Mouse (Mus musculus) cerebellum, postnatal 25 days (tissue): ENCODE measurements around the gene Dnm3.

Experiments used
- DNase-seq, 2 experiments: peaks; one replicate each; pipeline ENCODE4 v3.0.0; 2021; ENCODE audit warnings: mixed read lengths in 2 of 2

Gene Dnm3

DNA sequence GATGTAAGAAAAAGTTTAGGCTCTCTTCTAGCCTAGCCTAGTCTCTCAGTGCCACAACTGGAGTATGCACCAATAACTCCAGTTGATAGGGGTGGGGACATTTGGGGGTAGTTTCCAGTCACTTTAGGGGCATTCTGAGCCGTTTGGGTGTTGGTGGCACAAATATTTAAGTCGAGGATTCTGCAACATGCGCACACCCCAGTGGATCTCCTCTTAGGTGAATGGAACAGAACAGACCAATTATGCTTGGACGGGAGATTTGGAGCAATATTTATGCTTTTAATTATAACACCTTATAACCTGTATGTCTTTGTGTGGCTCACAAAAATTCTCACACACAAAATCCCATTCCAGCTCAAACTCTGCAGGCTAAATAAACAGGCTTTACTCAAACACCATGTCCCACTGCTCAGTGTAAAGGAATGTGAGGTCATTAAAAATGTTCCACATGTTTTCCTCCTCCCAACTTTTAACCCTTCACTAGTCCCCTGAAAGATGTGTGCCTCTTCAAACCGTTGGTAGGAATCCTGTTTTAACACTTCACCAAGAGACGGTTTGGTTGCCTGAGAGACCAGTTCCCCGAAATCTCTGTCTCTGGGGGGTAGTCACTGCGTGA is 462.5 kb downstream of the Dnm3 start:
- no peak for DNase-seq

DNA sequence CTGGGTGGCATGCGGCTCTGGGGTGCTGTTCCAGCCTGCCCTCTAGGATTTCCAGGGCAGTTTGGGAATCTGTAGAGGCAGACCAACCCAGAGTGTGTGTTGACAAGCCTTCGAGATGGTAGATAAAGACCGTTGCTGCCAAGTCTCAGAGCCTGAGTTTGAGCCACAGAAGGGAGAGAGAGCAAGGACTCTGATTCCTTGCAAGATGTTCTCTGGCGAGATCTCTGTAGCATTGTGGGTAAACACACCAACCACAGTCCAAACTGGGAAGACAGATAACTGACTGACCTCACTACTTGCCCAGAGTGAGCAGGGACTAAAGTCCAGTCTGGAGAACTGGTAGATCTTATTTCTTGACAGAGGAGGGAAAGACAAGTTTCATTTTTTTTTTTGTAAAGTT is 464.3 kb downstream of the Dnm3 start:
- DNase-seq: no peak

DNA sequence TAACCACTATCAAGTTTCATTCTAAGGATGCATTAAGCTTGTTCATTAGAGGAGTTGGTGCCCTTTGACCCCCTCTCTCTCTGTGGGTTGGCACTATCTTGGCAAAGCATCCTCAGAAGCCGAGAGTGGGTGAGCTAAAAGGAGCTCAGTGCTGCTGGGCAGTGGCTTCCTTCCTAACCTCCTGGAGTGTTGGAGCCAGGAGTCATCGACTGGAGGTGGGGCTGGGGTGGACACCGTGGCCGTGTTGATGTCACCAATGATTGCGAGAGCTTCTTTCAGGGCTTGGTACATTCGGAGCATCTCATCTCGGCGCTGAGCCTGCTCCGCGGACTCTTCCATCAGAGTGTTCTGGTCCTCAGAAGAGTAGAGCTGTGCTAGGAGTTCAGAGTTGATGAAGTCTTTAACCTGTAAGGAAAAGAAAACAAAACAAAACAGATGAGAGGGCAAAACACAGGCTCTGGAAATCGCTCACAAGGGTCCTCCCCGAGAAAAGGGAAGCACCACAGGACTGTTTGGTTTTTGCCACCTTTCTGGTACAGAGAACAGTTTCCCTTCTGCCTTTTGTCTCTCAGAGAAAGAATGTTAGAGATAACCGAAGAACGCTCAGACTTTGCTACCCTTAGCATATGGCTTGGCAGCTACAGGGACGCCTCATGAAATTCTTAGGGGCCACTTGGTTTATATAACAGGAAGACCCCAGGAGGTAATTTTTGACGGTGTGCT is 466.1 kb downstream of the Dnm3 start:
- no peak for DNase-seq

DNA sequence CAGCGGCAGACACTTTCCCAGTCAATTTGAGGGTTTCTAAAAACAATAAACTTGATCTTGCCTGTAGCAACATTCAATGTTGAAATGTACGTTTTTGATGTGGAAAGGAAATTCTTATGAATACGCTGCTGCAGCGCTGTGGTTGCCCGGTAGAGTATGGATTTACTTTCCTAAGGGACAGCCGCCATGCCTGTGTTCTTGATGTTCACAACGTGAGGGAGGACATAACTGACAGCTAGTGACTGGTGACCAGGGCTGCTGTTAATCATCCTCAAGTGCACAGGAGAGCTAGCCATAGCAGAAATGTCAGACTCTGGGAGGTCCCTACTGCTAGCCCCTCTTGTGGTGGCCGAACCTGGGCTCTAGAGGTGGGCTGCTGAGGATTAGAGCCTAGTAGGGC is 468.7 kb downstream of the Dnm3 start:
- no peak for DNase-seq

DNA sequence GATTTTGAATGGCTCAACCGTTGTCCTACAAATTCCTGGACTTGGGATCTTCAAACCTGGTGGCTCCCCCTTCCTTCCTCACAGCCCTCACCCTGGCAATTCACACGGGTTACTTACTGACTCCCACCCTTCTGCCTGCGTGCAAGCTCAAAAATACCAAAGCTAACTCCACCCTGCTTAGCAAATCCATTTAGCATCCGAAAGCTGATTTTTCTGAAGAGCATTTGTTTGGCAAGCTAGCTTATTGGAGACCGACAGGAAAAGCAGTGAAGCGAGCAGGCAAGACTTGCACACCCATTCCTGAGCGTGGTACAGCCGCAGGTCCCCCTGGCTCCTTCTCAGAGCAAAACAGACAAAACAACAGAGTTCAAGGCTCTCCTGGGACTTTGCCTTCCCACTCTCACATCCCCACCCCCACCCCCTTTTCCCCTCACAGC is 469.2 kb downstream of the Dnm3 start:
- no peak for DNase-seq

DNA sequence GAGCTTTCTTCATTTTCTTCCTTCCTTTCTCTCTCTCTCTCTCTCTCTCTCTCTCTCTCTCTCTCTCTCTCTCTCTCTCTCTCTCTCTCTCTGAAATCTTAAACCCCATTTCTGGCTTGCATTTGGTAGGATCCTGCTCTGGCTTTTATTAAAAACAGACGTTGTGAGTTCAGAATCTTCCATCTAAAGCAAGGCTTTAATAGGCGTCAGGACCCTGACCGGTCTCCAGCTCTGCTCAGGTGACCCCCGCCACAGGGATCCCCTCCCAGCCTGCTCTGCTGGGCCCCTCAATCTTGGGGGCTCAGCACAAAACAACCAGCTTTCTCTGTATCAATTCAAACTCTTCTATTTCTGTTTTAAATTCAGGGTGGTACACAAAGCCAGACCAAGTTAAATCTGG is 469.6 kb downstream of the Dnm3 start:
- DNase-seq: no peak

DNA sequence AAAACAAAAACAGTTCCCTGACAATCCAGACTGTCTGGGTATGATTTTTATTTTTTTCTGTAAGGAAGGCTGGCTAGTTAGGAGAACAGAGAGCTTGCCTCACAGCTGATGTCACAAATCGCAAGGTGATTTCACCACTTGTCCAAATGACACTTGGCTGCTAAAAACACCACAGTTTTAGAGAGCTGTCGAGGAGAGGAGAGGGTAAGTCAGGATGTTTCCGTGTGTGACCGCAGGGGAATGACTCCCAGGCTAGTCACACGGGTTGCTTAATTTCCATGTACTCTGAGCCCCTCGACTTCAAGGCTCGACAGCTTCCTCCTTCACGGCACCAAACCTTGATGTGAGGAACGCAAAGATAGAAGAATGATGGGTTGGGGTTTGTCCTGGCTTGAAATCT is 471.7 kb downstream of the Dnm3 start:
- DNase-seq: no peak

DNA sequence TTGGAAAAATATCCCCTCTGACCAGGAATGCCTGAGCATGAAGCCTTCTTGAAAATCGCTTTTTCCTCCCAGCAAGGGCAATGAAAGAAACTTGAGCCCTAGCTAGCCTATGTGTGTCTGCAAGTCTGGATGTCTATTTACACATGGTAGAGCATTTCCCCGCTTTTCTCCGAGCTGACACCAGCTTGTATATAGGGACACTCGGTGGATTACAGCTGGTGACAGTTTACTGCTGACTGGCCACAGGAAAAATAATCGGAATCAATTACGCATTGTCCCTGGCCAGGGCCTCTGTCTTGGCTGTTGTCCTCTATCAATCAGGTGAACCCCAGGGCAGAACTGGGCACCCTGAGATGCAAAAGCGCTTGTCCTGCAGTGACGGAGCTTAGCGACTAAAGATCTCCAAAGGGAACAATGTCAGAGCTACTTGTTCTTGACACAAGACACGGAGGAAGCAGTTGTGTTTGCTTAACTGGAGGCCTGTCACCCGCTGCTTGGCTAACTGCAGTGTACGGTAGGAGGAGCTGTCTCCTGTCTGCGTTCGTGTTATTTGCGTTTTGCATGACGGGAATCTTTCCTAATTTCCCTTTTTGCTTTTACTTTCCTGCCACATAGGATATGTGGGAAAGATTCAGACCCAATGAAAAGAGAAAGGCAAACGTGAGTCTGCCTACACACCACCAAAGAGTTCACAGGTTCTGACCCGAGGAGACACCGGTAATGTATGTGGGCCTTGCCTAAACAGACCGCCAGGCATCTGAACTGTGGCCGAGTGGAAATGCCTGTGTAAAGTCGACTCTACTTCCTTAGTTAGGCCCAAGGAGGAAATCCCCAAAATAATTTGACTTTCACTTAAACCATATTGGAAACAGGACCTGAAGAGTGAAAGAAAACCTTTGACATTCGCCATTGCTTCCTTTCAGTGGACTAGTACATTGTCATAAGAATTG is 472.7 kb downstream of the Dnm3 start:
- DNase-seq: no peak

DNA sequence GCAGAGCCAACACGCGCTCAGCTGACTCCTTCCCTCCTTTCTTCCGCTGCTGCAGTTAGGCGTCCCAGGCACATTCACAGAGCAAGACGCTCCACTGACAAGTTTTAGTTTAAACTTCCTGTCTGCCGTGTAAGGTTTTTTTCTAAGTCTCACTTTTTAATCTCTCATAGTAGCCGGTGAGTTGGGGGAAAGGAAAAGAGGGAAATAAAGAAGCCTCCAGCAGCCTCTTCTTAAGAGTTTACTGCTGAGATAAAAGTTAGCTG is 473.4 kb downstream of the Dnm3 start:
- DNase-seq: no peak

DNA sequence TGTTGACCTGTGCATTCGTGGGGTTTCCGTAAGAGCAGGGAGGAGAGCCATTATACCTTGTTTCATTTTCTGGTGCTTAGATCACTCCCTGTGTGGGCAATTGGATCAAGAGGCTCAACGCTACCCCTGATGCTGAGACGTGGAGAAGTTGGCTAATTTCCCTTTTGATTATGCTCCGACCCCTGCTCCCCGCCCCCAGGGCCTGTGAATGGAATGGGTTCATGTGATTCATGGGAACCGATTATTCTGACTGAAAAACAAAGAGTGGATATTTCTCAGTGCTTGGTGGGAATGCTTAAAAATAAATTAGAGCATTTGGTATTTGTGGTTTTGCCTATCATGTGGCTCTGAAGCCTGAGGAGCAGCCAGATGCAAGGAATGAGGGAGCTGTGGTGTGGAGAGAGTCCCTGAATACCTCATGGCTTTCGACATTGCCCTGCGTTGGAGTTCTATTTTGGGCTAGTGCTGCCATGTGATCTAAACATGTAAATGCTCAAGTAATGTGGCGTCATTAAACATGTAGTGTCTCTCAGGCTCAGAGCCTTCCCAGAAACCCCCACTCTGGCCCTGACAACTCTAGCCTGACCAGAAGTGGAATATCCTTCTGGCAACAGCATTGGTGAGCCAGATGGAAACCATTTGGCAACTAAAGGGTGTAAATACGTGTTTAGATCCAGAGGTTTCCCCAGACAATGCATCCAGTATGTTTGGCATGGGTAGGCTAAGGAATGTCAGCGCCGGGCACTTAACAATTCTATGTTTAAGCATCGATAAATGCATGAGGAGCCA is 473.9 kb downstream of the Dnm3 start:
- no peak for DNase-seq

DNA sequence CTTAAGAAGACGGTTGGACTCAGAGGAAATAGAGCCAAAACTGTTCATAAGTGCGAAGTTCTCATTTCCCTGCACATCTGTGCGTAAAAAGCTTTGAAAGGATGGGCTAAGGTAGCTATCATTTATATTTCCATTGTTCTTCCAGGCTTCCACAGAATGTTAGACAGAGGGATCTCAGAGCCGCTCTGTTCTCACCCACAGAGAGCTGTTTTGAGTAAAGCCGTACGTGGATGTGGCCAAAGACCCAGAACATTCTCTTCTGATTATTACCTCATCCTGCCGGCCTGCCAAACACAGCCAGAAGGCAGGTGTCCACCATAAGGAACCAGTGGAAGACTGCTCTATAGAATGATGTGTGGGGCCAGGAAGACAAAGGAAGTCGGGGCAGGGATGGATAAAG is 476.5 kb downstream of the Dnm3 start:
- peak; percentile 45 to 49 for DNase-seq

DNA sequence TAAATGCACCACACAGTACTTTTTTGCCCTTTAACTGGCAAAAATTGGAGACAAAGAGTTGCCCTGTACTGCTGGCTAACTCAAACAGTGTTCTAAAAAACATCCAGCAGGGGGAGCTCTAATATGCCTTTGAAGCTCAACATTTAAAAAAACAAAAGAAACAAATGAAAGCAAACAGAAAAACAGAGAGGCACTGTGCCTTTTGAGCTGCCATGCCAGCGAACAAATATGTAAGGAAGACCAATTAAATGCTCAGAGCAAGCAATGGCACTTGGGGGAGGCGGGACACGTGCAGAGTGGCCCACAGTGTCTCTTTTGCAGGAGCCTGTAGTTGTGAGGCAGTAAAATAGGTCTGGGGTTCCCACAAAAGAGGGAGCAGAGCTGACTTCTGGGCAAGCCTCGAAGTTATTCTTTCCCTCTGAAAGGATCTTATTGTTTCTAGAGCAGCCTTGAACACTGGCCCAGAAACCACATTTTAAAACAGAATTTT is 477.9 kb downstream of the Dnm3 start:
- DNase-seq: peak; percentile 43 to 47

DNA sequence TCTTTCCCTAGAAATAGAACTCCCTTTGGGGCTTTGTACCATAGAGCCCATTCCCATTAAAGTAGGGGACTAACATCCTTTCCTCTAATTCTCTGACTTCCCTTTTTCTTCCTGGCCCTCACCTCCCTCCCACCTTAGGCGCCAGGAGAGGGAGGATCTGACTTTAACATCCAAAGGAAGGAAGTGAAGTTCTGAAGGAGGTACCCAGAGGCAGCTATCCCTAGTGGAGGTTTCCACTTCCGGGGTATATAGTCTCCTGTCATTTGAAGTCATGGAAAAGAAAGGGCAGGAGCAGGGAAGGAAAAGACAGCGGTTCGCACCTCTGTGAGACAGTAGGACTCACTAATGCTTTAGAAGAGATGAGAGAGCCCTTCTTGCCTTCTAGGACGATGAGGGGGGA is 478.5 kb downstream of the Dnm3 start:
- no peak for DNase-seq

DNA sequence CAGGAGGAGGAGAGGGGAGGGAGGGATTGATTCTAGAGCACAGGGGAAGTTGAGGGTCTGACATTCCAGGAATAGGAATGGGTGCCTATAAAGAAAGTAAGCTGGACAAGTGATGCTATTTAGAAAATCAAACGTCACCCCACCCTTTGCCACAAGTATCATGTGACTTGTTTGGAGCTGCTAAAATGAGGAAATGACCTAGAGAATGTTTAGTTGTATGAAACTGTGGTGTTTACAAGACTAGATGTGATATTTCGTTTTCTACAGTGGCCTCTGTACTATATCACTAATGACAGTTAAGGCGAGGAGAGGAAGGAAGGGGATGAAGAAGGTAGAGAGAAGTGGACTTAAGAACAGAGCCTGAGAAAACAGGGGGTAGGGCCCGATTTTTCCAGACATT is 479.1 kb downstream of the Dnm3 start:
- no peak for DNase-seq

DNA sequence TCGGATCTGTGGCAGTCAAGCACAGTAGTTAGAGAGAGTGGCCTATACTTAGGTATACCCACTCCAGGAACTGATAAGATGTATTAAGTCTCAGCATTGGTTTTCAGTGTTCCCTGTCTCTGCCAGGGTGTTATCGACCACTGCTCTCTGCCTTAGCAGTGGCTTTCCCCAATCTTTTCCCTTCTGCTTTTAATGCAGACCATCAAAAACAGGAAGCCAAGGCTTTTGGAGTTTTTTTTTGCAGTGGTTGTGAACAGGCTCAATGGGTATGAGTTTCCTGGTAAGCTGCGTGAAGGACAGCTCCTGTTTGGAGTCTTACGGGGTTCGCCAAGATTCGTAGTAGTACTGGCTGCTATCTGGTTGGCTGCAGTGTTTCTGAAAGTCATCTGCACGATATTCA is 485.4 kb downstream of the Dnm3 start:
- DNase-seq: no peak

DNA sequence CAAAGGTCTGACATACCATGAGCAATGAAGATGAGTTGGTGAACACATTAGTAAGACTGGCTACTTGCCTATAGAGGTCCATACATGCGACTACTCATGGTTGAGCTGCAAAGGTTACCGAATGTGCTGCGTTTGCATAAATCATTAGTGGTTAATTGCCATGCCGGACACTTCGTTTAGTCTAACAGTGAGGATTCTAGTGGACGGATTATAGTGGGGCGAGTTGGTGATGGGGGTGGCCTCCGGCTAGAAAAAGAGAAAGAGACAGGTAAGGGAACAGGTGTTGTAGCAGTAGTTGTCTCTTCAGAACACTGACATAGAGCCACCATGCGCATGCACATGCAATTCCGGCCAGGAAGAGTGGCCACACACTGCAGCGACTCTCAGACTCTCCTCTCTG is 486.0 kb downstream of the Dnm3 start:
- DNase-seq: no peak

DNA sequence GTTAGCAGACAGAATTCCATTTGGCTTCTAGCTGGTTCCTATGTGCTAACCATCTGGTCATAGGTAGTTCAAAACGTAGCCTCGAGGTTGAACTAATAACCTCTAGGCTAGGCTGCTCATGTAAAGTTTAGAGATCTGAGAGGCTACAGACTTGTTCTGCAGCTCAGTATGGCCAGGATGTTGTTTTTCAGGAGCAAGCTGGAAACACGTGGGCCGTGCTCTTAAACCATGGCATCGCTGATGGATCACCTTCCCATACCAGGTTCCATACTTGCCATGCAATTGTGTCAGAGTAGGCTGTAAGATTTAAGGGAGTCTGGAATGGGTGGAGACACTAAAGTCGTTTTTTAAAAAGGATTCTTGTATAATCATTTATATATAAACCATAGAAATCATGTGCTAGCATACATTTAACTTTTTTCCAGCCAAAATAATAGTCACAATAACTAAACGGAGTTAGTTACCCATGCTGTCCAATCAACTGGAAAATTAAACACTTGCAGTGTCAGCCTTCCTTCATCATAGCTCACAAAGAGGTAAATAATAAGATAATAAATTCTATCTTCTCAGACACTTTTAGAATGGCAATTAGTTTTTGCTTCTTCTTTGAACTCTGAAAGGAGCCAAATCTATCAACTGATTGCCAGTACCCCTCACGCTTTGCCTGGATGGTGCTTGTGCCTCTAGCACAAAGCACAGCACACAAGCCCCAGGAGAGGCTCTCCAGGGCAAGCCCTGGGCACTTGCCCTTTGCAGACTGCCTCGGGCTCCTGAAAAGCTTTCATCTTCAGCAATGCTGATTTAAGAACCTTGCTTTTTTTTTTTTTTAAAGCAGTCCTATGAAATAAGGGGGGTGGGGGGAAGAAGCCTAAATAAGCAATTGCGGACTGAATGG is 486.9 kb downstream of the Dnm3 start:
- DNase-seq: no peak

DNA sequence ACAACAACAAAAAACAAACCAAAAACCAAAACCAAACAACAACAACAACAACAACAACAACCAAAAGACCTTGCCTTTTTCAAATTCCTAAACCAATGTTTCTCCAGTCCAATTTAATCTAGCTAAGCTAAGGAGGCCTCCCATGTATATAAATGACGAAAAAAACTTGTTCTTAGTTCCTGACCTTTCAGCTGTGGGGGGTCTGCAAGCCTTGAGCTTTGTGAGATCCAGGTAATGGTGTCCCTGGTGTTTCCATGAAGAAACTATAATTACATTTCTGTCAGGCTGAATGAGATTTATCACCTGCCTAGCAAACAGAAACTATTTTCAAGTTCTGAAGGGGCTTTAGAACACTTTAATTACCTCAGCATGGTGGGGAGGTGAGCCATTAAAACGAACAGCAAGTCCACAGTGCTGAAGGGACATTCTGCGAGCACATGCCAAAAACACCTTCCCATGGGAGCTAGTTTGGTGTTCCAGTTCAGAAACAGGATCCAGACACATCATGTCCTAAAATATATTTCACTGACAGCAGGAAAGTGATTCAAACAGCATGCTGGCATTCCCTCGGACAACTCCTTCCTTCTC is 493.8 kb downstream of the Dnm3 start:
- no peak for DNase-seq

DNA sequence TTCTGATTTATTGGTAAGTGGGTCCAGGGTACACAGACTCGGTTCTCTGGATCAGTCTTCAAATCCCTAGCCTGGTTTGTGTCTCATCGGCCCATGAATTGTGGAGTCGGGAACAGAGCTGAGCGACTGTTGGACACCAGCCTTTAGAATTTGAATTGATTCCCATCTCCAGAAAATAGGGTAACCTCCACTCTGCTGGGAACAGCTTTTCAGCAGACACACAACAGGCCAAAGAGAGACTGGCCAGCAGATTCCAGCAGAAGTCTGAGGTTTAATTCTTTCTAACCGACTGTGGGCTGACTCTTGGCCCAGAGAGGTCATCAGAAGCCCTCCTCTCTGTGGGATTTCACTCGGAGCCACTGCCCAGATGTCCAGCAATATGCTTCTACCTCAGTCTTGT is 494.4 kb downstream of the Dnm3 start:
- no peak for DNase-seq

DNA sequence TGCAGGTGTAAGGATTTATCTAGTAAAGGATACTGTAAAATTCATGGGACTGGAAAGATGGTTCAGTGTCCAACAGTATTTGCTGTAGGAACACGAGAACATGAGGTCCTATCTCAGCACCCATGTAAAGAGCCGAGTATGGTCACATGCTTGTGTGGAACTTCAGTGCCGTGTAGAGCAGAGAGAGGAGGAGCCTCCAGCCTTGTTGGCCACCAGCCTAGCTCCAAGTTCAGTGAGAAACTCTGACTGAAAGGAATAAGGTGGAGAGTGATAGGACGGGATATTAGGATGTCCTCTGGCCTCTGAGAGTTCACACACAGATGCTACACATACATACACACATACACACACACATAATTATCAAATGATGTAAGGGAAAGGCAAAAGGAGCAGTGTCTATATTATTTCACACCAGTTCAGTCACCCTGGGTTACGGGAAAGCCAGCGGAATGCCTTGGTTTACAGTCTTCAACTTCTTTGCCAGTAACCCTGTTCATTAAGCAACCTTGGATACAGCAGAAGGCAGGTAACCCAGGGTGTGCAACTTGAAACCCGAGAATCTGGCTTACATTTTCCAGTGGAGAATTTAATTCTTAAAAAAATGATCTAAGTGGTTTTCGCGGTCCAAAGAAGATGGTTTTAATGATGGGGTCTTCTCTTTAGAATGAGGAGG is 497.1 kb downstream of the Dnm3 start:
- DNase-seq: no peak

DNA sequence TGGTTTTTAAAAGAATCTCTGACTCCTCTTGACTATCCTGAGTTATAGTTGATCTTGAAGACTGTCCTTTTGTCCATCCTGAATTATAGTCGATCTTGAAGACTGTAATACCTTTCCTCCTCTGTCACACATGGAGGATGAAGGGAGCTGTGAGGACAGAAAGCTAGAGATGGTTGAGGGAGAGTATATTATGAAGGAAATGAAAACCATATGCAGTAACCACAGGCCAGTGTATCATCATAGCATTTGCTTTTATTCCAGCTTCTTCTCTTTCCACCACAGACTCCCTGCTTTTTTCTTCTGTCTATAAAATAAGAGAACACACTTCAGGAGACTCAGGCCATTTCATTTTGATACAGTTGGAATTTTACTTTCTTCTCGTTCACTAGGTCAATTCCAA is 497.8 kb downstream of the Dnm3 start:
- no peak for DNase-seq
